Mouse (Mus musculus): ENCODE measurements around the gene Rc3h2.

Gene Rc3h2

DNA sequence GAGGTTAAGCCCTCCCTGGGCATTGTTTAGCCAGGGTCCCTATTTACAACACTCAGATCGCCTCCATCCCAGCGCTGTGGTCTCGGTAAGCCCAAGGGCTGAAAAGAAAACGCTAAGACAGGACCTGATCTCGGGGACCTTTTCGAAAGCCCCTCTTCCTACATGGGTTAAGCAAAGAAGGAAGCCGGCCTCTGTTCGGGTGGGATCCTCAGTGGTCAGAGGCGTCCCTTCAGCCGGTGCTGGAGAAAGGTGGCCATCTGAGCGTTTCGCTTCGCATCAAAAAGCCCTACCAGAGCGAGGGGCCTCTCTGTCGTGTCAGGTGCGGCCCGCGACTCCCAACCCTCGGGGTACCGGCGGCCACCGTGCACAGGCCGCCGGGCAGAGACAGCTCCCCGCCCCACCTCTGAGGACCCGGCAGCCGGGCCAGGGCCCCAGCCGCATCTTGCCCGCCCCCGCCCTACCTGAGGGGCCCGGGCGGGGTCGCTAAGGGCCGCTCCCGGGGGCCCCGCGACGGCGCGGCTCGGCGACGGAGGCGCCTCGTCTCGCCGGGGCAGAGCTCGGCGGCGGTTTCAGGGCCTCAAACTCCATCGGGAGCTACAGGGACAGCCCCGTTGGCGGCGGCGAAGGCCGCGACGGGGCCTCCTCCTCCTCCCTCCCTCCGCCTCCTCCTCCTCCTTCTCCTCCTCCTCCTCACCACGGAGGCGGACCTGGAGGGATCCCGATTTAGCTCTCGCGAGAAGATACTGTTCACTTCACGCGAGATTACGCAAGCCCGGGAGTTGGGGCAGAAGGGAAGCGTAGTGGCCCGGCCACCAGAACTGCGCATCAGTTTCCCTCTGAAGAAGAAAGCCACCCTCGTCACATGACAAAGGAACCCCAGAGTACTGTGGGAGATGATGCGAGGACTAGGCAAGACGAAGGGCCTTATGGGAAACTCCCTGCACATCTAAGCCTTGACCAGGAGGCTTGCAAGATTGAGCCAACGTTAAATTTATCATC is at the start of gene Rc3h2:
Gene Rc3h2, minus strand, starts transcription at position 598 of the 999 bp plus-strand sequence.
- DNase-seq = peak; percentile 97

DNA sequence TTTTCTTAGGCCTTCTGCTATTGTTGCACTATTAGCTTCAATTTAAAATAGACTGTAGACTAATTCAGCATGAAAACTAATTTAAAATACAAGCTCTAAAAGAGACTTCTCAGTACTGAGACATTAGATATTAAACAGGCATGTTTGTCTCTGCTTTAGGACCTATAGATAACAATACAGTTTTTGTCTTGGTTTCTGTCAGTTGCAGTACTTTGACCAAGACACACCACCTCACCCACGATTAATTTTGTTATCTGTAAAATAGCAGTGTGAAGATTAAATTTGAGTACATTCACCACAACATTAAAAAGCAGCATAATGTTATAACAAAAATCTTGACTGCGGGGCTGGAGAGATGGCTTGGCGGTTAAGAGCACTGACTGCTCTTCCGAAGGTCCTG is 43.6 kb upstream of the Rc3h2 start:
- DNase-seq = no peak

DNA sequence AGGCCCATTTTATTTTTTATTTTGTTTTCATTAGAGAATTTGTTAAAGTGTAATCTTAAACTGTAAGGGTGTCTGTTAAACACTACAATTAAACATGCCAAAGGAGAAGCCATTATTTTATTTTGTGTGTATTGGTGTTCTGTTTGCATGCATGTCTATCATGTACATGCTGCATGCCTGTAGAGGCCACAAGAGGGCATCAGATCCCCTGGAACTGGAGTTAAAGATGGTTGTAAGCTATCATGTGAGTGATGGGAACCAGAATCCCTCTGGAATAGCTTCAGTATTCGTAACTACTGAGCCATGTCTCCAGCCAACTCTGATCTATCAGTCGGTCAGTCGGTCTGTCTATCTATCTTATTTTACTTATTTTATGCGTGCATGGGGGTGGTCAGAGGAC is 38.0 kb upstream of the Rc3h2 start:
- DNase-seq = no peak

DNA sequence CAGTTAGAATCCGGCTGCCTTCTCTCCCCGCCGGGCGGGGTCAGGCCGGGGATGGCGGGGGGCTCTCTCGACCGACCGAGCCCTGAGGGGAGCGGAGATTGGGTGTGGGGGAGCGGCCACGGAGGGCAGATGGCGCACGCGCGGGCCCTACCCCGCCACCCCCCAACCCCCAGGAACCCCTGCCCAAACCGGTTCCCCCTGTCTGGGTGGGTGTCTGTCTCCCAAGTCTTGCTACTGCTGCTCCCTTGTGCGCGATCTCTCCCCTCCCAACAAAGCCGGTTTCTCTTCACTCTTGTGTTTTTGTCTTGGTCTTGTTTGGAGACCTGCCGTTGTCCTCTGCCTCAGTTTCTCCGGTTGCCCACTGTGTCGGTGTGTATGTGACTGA is 29.7 kb upstream of the Rc3h2 start:
- DNase-seq = no peak

DNA sequence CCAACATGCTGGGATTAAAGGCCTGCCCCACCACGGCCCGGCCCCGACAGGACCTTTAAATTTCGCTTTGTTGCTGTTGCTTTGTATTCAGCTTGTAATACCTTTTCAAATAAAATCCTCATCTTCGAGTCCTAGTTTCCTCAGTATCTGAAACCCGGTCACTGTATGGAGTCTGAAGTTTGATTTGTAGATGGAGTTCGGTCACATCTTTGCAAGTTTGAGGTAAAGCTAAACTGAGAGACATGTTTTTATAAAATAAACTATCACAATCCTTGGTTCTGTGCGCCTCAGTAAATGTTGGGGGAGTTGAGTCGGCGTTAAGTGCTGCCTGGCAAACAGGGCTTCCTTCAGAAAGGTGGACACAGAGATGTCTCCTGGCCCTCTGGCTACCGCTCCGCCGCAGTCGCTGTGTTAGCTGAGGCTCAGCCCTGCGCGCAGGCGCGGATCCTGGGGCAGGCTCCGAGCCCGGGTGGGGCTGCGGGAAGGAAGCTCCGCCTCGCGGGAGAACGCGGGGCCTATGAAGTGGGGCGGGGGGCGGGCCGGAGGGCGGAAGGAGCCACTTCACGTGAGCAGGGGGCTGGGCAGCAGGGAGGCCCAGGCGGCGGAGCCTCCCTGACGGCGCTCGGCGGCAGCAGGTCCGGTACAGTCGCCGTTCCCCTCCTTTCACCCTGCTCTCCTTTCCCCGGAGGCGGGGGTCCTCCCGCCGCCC is 29.1 kb upstream of the Rc3h2 start:
- peak; percentile 94 for DNase-seq

DNA sequence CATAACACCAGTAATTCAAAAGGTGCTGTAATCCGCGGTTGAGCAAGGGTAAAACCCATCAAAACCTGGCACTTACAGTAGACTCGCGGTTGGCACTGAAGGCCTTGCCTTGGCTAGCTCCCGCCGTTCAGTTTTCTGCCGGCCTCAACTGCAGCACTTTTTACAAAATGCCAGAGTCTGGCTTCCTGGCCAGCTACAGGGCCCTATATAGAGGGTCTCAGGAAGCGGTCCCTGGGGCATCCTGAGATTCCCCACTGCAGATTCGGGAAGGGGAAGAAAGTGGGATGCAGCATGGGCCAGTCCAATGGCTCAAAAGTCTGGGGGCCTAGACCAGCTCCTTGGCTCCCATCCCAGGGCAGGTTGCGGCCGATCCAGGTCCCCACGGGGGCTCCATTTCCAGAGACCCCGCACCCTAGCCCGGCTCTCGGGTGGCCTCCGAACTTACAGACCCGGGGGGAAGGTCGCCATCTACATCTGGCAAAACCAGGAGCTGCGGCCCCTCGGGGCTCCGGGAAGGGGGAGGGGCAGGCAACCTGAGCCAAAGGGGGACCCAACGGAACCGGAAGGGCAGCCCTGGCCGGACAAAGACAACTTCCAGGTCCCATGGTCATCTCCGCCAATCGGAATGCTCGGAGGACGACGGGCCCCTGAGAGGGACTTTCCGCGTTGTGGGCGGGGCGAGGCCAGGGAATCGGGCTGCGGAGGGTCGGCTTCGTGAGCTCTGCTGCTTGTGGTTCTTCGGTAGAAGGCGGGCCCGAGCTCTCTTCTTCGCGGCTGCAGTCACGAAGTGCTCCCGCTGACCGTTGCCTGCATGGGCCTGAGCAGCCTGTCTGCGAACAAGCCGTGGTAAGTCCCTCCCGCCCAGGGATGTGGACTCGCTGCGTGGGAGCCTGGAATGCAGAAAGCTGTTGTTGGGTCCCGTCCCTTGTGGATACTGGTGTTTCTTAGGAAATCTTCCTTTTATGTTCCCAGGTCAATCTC is 20.2 kb upstream of the Rc3h2 start, which contains the start of the genes Zbtb26, Zbtb6 and Rabgap1:
Gene Zbtb26, minus strand, starts transcription at position 525 of the 981 bp plus-strand sequence.
Gene Zbtb6, minus strand, starts transcription at position 561 of the 981 bp plus-strand sequence.
Gene Rabgap1, plus strand, starts transcription at position 669 of the 981 bp plus-strand sequence.
- peak; percentile 96 for DNase-seq

DNA sequence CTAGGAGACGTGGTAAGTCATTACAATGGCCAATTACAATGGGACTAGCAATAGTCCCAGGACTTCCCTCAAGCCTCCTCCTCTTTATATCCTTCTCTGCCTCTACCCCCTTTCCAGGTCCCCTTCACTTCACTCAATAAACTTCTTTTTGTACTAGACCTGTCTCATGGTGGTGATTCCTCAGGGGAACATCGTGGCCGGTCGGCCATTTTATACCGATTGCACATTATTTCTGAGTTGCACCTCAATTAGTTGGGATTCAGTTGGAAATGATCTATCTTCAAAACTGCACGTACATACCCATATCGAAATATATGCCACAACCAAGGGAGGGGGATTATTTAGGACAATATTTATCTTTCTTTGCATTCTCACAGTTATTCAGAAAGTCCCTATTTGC is 8.9 kb upstream of the Rc3h2 start:
- DNase-seq = no peak

DNA sequence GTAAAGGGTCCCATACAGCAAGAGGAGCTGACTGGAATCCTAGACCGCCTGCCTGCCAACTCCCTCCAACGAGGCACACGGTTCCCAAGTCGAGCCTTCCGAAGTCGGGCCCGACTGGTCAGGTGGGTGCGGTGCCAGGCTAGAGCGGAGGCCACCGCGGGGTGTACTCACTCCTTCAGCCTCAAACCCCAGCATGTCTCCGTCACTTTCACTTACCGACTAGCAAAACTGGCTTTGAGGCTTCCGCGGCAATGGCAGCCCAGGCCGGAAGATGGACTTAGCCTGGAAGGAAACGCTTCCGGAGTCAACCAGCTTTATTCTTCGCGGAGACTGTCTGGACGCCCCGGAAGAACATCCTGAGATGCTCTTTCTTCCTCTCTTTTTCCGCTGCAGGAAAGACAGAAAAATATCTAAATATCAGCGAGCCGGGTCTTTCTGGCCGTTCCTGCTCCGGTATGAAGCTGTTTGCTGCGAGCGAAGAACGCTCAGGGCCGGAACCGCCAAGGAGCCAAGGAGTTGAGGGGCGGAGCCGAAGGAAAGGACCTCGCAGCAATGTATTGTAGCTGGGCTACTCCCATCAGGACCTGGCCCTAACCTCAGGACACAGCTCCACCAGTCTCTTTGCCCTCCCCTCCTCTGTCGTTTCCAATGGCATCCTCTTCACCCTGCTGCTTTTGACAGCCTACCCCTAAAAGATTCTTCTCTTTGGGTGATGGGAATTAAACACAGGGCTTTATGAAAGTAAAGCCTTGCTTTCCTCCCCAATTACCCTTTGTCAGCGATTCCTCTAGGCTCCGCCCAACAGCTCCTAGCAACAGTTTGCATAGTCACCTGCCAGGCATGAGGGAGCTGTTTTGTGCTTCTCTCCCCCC is 8.1 kb upstream of the Rc3h2 start:
- DNase-seq = peak; percentile 93

DNA sequence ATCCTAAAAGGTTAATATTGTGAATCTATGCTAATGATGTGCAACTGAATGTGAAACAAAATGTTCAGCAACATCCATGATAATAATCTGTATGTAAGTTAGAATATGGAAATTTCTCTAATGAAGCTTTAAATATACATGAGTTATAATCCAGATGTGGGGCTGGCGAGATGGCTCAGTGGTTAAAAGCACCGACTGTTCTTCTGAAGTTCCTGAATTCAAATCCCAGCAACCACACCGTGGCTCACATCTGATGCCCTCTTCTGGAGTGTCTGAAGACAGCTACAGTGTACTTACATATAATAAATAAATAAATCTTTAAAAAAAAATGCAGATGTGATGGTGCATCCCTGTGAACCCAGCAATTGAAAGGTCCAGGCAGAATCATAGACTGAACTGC is 968 bp upstream of the Rc3h2 start:
- DNase-seq = no peak

DNA sequence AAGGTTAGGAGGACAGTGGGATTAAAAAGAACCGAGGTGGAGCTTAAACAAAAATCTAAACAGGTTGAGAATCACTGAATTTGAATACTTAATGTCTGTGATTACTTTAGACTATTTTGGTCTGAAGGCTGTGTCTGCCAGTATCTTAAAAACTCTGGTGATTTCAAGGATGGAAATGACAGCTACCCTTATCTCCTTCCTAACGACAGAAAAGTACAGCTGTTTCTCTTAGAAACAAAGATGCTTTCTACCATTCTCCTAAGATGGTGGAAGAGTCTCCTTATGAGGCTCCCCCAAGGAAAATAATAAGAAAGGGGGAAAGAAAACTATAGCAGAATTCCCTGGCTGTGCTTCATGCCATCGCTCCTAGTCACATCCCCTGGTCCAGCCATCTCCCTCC is 800 bp downstream of the Rc3h2 start:
- no peak for DNase-seq

DNA sequence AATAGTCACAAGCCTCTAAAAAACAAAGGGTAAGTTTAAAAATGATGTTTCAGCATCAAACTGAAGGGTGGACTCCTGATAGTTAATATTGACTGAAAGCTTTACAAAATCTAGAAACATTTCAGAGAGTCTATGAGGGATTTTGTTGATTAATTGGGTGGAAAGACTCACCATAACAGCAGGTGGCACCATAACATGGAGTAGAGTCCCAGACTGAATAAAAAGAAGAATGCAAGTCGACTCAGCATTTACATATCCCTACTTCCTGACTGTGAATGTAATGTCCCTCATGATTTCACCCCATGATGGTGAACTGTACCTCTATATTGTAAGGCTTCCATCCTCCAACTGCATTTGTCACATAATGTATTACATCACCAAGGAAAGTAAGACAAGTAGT is 27.2 kb downstream of the Rc3h2 start:
- DNase-seq = peak; percentile 2

DNA sequence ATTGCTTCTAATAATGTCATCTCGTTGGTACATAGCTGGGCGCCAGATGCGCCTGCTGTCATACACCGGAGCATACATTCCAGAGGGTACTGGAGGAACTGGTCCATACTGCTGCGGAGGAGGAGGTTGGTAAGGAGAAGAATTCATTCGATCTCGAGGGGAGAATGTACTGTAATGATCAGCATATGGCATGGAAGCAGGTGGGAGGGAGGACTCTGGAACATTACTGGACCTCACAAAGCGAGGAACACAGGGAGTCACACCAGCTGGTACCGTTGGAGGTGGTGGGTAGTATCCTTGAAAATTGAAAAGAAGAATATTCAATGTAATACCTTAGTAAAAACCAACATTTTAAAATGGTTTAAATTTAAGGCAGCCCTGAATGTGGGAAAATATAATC is 39.8 kb downstream of the Rc3h2 start:
- DNase-seq = no peak

DNA sequence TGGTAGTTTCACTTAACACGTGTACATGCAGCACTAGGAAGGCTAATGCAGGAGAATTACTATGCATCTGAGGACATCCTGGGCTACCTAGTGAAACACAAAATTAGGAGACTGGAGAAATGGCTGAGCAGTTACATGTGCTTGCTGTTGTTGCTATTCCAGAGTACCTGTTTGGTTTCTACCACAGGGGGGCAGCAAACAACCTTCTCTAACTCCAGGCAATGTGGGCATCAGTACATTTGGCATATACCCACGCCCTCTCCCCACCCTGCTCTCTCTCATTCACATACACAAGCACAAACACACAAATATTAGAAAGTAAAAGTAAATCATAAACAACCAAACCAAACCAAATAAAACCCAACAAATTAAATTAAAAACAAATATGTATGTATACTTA is 42.5 kb downstream of the Rc3h2 start:
- DNase-seq = peak; percentile 83

DNA sequence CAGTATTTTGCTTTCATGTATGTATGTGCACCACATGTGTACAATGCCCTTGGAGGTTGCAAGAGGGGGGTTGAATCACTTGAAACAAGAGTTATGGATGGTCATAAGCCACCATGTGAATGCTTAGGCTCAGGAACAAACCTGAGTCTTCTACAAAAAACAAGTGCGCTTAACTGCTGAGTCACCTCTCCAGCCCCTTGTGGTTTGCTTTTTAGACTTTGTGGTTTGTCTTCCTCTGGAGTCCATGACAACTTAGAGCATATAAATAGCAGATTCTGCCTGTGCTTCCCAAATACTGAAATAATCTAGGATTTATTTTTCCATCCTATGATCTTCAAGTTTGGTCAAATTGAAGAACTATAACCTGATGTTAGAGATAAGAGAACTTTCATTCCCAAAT is 46.7 kb downstream of the Rc3h2 start:
- no peak for DNase-seq

DNA sequence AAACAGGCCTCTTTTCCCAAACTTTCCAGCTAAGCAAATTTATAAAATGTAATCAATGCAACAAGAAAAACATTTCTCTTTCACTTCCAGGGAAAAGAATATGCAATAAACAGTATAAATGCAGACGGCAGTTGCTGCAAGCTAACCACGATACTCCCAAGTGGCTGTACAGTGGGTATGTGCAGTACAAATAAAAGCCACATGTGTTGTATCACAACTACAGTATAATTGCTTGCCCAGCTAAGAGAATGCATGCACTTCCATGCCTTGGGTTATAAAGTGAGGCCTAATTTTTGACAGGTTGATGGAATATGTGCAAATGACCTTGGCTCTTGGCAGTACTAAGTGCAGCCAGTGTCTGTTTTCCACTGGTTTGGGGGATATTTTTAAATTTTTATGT is 52.1 kb downstream of the Rc3h2 start:
- no peak for DNase-seq

DNA sequence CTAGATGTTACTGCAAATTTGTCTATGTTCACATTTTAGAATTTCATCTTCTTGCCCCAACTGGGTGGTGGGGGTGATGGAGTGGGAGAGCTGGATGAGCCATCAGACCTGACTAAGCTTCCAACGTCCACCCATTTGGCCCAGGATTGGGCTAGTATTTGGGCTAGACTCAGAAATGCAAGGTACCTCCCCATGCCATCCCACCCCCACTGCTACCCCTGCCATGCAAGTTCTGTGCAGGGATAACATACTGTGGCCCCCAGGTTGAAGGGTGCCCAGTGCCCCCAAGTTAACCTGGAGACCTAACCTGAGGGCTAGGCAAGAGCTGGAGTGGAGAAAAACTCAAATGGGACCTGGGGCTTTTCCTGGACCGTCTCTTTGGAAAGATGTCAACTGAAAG is 62.8 kb downstream of the Rc3h2 start:
- DNase-seq = no peak

DNA sequence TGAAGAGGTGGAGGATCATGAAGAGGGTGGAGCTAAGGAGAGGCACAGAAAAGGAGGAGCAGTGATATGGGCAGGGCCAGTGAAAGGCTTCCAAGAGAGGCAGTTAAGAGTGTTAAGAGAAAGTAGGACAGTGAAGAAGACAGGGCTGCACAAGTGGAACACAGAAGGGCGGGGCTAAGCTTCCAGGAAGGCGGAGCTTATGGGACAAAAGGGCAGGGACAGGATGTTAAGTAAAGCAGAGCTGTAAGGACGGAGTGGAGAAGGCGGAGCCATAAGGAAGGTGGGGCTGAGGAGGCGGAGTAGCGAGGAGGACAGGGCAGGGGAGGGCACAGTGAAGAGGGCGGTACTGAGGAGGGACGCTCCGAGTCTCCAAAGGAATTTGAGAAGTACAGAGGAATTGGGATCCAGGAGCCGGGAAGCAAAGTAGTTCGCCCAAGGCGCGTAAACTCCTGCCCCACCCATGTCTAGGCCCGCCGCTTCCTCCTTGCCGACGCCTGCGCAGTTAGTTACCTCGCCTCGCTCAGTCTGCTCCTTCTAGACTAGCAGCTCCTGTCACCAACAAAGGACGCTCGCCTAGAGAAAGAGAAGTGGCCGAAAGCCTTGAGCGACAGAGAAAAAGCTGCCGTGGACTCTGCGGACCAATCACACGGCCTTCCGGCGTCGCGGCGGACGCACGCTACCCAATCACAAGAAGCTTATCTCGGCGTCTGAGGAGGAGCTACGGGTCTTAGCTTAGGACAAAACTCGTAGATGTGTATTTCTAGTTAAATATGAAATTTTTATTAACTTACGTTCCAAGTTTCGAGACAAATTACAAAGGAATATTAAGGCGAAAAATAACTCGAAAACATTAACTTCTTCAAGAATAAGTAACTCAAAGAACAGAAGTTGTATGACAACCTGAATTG is 63.8 kb downstream of the Rc3h2 start, which contains the start of gene Pdcl:
Gene Pdcl, minus strand, starts transcription at position 700 of the 908 bp plus-strand sequence.
- peak; percentile 97 for DNase-seq

DNA sequence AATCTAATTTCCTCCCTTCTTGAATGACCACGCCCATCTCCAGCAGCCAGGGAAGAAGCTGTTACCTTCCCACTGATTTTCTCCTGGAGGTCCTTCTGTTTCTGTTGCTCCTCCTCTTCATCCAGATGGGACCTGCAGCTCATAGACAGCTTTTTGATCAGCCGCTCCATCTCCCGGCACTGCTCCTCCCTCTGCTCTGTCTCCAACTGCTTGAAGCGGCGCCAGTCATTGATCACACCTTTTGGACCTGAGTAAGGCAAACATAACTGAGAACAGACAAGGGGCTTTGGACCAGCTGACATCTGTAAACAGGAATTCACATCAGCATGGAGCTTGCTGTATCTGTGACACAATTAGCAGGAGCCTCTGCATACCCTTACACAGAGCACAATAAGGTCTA is 67.1 kb downstream of the Rc3h2 start:
- DNase-seq = no peak

DNA sequence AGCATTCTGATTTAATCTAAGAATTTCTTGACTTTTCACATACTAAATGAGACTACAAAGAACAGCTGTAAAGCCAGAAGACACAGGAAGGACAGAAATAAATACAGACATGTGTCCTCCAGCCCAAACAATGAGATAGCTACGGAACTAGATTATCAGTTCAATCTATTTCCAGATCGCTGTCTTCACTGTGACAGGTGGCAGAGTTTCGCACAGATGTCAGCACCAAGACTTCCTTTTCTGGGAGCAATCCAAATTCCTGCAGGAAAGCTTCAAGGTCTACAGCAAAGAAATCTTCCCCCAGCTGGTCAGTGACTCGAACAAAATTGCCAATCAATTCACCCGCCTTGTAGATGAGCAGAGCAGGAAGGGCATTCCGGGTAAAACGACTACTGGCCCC is 71.0 kb downstream of the Rc3h2 start:
- DNase-seq = no peak

DNA sequence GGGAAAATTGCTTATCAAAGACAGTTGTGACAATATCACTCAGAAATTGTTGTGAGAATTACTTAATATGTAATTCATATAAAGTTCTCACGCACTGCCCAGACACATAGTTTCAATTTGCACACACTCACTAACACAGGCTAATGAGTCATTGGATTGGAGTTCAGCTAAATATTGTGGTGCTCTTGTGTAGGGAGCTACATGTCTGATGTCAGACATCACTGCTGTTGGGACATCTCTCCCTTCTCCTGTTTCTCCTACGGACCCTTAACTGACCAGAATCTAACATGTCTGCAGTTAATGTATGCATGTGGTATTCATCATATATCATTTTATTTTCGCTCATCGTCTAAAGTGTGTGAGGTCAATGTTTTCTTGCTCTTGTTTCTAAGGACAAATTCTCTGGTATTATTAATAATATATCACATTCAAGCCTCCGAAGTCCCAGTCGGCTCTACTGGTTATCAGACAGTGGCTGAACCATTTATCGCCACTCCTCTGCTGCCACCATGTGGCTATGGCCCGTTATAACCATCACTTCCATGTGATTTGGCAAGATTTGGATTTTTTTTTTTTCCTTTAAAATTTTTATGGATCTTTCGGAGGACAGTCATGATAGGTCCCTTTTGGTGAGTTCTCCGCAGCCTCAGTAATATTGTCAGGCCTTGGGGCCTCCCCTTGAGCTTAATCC is 84.1 kb downstream of the Rc3h2 start:
- DNase-seq = peak; percentile 65
